Mouse (Mus musculus): ENCODE results near the gene Gm48551. TPM values are rescaled to one million over a fixed set of nuclear protein-coding genes. Genes with fewer than 3 reads are reported as not detected.

The Gm48551 gene
- total RNA-seq, 1 experiment from 2014 or later = 6.9 TPM

DNA sequence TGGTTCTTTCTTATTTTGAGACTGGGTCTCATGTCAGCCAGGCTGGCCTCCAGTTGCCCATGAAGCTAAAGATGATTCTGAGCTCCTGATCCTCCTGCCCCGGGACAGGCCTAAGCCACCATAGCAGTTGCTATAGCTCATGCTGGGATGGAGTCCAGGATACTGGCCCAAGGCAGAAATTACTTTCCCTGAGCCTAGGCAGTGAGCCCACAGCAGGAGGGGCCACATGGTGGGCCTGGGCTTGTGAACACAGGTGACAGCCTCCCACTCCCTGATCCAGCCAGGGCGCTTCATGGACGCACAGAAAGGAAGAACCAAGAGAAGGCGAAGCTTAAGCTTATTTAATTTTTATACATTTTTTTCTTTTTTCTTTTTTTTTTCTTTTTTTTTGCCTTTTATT is 11.6 kb downstream of the Gm48551 start:
- ATAC-seq (replicated peaks in 1 of 2; ENCODE audit: insufficient read depth in 1 of 2, low FRiP score in 2 of 2, low TSS enrichment in 1 of 2, low read depth in 1 of 2, poor library complexity in 2 of 2, severe bottlenecking in 2 of 2) = no peak

DNA sequence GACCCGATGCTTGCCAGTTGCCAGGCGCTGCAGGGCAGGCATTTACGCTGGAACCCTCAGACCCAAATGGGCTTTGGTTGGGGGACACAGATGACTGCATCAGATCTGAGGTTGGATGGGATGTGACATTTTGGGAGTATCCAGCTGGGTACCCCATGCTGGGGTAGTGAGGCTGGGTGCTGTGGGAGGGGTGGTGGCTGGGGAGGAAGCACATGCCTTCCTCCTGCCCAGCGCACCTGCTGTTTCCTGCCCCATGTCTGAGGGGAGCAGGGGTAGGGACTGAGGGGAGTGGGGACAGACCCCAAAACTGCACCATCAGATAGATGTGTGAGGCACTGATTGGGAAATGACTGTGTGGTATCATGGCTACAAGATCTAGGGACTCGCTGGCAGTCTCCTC is 12.5 kb downstream of the Gm48551 start:
- peak in 1 of 2 experiments; percentile 11; a peak in 1 of 4 replicates for ATAC-seq (replicated peaks in 1 of 2; ENCODE audit: insufficient read depth in 1 of 2, low FRiP score in 2 of 2, low TSS enrichment in 1 of 2, low read depth in 1 of 2, poor library complexity in 2 of 2, severe bottlenecking in 2 of 2)

DNA sequence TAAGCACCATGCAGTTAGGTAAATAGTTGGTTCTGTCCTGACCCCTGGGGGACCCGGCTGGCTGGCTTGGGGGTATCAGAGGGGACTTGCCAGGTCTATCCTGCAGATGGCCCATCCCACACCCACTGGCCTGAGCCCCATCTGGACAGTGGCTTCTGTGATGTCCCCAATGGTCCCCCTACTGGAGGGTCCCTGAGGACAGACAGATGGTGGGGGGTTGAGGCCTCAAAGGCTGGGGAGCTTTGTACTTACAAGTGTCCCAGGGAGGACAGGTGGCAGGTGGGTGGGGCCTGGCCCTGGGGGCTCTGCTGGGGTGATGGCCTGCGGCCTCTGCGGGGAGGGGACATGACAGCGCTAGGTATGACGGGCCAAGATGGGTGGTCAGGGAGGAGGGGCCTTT is 15.0 kb downstream of the Gm48551 start:
- no peak for ATAC-seq (replicated peaks in 1 of 2; ENCODE audit: insufficient read depth in 1 of 2, low FRiP score in 2 of 2, low TSS enrichment in 1 of 2, low read depth in 1 of 2, poor library complexity in 2 of 2, severe bottlenecking in 2 of 2)

DNA sequence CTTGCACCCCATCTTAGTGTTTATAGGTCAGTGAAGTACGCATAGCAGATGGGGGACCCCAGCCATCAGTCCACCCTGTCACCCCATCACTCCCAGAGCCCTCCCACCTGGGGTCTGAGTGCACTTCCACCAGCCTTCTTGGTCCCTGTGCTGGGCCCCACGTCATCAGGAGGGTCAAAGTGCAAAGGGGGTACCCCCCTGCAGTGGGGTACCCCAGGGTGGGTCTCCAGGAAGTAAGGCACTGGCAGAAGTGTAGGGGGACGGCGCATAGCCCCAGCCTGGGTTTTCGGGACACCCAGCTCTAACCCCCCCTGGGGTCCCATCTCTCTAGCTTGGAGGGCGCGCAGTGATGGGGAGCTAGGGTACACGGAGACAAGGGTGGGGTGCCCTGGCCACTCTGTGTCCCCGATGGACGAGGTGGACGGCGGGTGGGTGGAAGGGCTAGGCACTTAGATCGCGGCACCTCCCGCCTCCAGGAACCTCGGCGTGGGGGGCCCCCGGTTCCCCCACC is 15.6 kb downstream of the Gm48551 start:
- ATAC-seq (replicated peaks in 1 of 2; ENCODE audit: insufficient read depth in 1 of 2, low FRiP score in 2 of 2, low TSS enrichment in 1 of 2, low read depth in 1 of 2, poor library complexity in 2 of 2, severe bottlenecking in 2 of 2) = no peak

DNA sequence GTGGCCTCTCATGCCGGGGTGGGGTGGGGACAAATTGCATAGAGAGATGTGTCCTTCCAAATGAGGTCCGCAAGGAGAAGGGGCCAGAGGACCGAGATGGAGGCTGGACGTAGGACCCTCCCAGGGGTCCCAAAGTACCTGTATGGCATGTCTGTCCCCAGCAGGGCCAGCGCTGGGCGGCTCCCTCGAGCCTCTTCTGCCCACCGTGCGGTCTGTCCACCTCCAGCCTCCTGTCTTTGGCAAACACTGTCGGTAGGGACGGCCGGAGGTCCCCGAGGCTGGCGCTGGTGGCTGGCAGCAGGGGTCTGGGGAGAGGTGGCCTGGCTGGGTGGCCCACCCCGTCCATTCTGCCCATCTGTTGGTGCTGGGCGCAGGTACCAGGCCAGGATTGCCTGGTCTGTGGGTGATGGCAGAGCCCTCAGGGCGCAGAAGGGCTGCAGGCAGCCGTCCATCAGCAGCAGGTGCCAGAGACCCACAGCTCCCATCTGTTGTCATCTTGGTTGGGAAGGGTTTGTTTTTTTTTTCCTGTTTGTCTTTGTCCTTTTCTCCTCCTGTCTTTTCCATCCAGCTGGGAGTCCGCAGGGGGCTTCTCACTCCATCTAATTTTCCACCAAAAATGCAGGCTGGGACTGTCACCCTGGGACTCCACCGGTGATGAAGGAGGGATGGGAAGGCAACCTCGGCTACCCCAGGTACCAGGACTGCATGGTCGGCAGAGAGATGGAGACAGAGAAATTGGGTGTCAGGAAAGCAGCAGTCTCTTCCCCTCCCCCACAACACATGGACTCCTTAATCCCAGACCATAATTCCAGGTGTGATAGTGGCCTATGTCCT is 16.3 kb downstream of the Gm48551 start:
- no peak for ATAC-seq (replicated peaks in 1 of 2; ENCODE audit: insufficient read depth in 1 of 2, low FRiP score in 2 of 2, low TSS enrichment in 1 of 2, low read depth in 1 of 2, poor library complexity in 2 of 2, severe bottlenecking in 2 of 2)

DNA sequence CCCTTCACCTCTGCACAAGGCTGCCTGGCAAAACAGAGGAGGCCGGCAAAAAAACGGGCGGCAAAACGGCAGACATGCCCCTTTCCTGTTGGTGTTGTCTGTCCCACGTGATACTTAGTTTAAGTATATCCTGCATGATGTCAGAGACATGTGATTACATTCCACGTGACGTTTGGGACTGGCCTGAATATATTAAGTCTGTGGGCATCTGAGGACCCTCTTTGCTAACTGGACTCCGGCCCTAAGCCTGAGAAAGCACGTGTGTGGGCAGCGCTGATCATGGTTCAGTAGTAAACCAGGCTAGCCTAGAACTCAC is 16.9 kb downstream of the Gm48551 start:
- ATAC-seq (replicated peaks in 1 of 2; ENCODE audit: insufficient read depth in 1 of 2, low FRiP score in 2 of 2, low TSS enrichment in 1 of 2, low read depth in 1 of 2, poor library complexity in 2 of 2, severe bottlenecking in 2 of 2) = no peak

DNA sequence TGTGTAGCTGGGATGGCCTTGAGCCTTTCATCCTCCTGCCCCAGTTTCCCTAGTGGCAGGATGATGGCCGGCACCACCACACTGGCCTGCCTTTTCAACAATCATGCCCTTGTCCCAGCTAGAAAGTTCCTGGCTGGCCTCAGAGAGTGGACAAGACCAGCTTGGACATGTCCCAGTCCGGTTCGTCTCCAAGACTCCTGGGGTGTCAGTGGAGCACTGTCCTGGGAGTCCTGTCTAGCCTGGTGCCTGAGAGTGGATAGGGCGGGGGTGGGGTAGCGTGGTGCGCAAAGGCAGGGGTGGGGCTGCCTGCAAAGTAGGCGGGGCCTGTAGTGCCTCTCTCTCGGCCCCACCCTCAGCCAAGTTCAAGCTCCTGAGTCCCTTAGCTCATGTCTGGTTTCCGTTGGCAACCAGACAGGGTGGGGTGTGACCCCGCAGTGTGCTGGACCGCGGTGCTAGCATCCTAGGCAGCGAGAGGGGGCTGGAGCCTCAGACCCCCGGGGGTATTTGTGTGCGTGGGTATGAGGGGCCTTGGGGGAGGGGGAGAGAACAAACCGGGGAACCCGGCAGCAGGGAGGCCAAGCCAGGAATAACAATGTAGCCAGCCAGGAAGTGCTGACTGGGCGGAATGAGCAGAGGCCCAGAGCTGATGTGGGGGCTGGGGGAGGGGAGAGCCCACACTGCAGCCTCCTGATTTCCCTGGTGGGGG is 17.4 kb downstream of the Gm48551 start:
- peak in 1 of 2 experiments; percentile 14; a peak in 1 of 4 replicates for ATAC-seq (replicated peaks in 1 of 2; ENCODE audit: insufficient read depth in 1 of 2, low FRiP score in 2 of 2, low TSS enrichment in 1 of 2, low read depth in 1 of 2, poor library complexity in 2 of 2, severe bottlenecking in 2 of 2)

DNA sequence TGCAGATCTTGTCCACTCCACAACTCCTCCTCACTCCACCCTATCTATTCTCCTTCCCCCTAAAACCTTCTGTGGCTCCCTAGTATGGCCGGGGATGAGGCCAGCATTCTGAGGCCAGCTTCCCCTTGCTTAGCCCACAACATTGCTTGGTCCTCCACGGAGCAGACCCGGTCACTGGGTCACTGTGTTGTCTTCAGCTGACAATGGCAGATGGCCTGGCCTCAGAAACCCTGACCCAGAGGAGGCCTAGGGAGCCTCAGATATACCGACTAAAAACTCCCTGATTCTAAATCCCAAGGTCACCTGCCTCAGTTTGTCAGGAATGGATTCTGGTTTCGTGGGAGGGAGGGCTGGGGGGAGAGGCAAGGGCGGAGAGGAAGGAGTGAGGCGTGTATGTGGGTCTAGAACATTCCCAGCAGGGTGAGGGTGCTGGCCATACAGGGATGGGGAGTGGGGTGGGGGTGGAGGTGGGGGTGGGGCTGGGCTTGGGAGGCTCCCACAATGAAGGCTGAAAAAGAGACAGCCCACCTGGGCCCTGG is 18.0 kb downstream of the Gm48551 start:
- no peak for ATAC-seq (replicated peaks in 1 of 2; ENCODE audit: insufficient read depth in 1 of 2, low FRiP score in 2 of 2, low TSS enrichment in 1 of 2, low read depth in 1 of 2, poor library complexity in 2 of 2, severe bottlenecking in 2 of 2)

DNA sequence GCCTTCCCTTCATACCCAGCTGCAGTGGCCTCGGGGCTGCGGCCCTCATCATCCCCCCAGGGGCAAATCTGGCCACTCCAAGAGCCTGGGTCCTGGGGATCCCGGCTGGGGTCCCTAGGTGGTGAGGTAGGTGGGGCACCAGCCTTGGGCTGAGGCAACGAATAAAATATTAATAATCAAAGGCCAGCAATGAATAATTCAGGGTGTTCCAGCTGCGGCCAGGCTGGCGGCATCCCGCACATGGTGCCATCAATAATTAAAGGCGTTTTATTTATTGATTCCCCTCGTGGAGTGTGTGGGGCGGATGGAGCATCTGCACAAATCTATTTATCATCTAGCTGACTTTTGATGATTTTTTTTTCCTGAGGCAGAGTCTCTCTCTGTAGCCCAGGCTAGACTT is 19.2 kb downstream of the Gm48551 start:
- no peak for ATAC-seq (replicated peaks in 1 of 2; ENCODE audit: insufficient read depth in 1 of 2, low FRiP score in 2 of 2, low TSS enrichment in 1 of 2, low read depth in 1 of 2, poor library complexity in 2 of 2, severe bottlenecking in 2 of 2)

DNA sequence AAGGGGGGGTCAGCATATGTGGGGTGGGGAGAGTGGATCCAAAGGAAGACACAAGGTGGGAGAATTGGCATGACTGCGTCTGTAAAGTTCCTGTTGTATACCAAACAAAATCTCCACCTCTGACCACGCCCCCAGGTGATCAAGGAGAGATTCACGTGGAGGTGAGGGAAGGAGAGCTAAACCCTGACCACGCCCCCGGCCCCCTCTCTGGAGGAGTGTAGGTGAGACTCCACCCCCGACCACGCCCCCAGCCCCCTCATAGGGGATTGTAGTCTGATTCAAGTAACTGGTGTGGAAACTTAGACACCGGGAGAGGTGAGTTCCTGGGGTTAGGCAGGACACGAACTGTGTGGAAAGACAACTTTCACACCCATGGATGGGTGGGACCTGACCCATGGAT is 19.8 kb downstream of the Gm48551 start:
- no peak for ATAC-seq (replicated peaks in 1 of 2; ENCODE audit: insufficient read depth in 1 of 2, low FRiP score in 2 of 2, low TSS enrichment in 1 of 2, low read depth in 1 of 2, poor library complexity in 2 of 2, severe bottlenecking in 2 of 2)

DNA sequence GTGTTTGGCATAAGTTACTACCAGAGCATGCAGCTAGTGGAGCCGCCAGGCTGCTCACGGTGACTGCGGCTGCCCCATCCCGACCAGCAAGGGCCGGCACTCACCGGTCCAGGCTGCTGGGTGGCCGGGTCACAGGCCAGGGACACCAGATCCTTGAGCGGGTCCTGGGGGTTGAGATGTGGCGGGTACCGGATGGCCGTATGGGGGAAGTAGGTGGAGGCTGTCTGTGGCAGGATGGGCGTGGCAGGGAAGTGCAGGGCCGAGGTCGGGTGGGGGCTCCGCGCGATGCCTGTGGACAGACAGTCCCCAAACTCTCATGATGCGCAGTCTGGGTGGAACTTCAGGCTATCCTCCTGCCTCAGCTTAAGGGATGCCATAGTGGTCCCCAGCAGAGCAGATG is 20.5 kb downstream of the Gm48551 start:
- ATAC-seq (replicated peaks in 1 of 2; ENCODE audit: insufficient read depth in 1 of 2, low FRiP score in 2 of 2, low TSS enrichment in 1 of 2, low read depth in 1 of 2, poor library complexity in 2 of 2, severe bottlenecking in 2 of 2) = no peak

DNA sequence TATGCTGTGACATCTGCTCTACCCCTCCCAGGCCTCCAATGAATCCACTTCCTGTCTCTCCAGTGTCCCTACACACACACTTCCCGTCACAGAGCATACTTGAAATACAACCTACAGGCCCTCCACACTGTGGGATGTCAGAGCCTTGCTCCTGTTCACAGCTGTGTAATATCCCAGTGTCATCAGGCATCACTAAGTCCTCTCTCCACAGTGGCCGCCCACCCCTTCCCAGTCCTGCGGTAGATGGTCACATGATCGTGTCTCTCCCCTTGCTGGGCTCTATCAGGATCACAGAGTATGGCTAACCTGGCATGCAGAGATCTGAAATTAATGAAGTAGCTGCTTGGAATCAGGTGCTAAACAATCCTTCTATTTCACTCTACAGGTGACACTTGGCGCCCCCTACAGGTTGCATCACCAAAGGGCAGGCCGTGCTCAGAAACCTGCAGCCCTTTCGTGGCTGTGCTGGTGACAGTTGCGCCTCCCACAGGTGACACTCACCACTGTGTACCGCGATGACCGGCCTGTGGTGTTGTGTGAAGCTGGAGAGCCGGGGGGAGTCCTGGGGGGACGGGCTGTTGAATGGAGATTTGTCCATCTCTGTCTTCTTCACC is 21.4 kb downstream of the Gm48551 start:
- ATAC-seq (replicated peaks in 1 of 2; ENCODE audit: insufficient read depth in 1 of 2, low FRiP score in 2 of 2, low TSS enrichment in 1 of 2, low read depth in 1 of 2, poor library complexity in 2 of 2, severe bottlenecking in 2 of 2) = no peak

DNA sequence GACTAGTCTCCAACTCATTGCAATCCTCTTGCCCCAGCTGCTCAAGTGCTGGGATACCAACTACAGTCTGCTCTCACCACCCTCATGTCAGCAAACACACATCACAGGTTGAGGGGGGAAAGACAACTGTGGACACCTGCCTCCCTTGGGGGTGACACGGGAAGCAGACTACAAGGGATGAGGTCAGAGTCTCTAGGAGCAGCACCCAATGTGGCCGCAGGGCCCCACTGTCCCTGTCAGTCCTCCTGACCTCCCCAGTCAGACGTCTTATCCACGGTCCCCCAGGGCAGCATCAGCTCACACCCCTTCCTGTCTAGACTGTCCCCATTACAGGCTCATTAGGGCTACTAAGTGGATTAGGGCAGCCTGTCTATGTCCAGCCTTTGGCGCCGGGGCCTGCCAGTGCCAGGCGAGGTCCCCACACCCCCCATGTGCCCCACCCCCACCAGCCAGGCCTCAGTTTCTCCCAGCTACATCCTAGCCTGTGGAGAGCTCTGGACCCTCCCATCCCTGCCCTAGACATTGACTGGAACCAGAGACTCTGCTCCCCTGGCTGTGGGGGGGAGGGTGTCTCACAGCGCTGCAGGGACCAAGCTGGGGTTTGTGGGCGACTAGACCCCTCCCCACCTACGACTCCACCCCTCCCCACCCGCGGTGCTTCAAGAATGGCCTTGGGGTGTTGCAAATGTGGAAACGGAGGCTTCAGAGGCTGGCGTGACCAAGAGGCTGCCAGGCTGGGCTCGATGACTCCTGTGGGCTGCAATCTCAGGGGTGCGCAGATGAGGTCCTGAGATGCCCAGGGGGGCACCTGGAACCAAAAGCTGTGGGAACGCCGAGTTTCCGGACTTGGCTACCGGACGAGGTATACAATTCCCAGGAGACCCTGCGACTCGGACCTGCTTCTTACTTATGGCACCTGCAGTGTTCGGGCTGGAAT is 22.5 kb downstream of the Gm48551 start:
- no peak for ATAC-seq (replicated peaks in 1 of 2; ENCODE audit: insufficient read depth in 1 of 2, low FRiP score in 2 of 2, low TSS enrichment in 1 of 2, low read depth in 1 of 2, poor library complexity in 2 of 2, severe bottlenecking in 2 of 2)

DNA sequence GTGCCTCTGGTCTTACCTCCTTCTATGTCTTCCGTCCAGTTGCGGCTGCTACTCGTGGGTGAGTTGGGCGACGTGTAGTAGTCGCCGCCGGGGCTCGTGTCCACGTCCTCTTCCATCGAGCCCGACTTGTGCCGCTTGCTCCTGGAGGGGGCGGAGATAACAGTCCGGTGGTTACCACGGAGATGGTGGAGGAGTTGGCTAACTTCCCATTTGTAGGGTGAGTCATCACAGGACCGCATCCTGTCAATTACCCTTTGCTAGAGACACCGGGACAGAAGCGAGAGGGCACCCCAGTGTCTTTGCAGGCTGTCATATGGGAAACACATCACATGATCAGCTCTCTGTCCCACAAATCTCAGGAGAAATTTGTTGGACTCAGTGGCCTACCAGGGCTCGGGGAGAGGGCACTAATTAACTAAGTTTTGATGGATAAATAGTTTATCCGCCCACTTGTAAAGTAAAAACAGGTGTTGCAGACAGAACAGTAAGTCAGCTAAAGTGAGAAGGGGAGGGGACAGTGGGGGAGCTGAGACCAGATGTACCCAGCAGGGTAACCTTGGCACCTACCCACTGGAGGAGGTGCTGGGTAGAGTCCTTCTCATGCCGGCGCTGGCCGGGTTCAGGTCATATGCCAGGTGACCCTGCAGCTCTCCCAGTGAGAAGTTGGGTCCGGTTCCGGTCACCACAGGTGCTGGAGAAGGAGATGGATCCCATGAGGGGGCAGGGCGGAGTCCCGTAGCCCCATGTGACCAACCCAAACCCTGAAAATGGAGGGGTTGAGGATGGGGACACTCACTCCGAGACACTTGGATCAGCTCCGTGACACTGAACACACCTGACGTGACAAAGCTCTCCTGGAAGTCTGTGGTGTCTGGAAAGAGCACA is 23.5 kb downstream of the Gm48551 start:
- ATAC-seq (replicated peaks in 1 of 2; ENCODE audit: insufficient read depth in 1 of 2, low FRiP score in 2 of 2, low TSS enrichment in 1 of 2, low read depth in 1 of 2, poor library complexity in 2 of 2, severe bottlenecking in 2 of 2) = peak; percentile 62 to 63

DNA sequence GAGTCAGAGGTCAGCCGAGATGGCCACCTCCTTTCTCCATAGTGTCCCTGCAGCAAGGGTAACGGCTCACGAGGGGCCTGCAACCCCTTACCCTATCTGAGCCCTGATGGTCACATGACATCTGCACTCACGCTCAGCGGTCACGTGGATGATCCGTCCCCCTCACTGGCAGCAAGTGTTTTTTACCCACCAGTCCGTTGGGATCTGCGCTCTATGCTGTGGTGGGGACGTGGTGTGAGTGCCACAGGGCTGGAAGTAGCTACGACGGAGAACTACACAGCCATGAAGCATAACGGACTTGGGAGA is 24.1 kb downstream of the Gm48551 start:
- ATAC-seq (replicated peaks in 1 of 2; ENCODE audit: insufficient read depth in 1 of 2, low FRiP score in 2 of 2, low TSS enrichment in 1 of 2, low read depth in 1 of 2, poor library complexity in 2 of 2, severe bottlenecking in 2 of 2) = no peak

DNA sequence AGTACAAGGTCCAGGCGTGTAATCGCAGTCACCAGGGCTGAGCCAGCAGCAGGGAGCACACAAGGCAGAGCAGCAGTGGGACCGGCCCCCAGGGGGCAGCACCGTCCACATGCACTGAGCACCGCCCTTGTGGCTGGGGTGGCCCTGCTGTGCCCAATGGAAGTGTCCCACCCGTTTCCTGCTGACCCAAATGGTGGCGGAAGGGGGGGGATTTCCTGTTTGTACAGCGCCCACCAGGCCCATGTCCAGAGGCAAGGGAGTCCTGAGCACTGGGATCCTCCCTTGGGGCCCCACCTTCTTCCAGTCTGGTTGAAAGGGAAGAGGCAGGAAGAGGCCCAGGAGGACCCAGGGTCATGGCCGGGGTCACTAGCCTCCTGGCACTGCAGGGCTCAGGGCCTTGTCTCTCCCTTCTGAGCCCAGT is 24.6 kb downstream of the Gm48551 start:
- ATAC-seq (replicated peaks in 1 of 2; ENCODE audit: insufficient read depth in 1 of 2, low FRiP score in 2 of 2, low TSS enrichment in 1 of 2, low read depth in 1 of 2, poor library complexity in 2 of 2, severe bottlenecking in 2 of 2) = peak; percentile 40 to 58

Measured in hematopoietic stem cell, adult 5-6 weeks (primary cell).